Mouse (Mus musculus) layer of hippocampus, postnatal 36 days (tissue): ENCODE data around the gene Olfr419. TPM values are rescaled to one million over a fixed set of nuclear protein-coding genes. Genes with fewer than 3 reads are reported as not detected.

Experiments
- DNase-seq, 2 experiments: peaks; one replicate each; pipeline ENCODE4 v3.0.0; 2022
- total RNA-seq, 2 experiments: library from RNA; stranded (reverse); gene quantifications; 2 replicates each; pipeline ENCODE4 v1.2.3; 2021

Gene Olfr419
- not detected for total RNA-seq

DNA sequence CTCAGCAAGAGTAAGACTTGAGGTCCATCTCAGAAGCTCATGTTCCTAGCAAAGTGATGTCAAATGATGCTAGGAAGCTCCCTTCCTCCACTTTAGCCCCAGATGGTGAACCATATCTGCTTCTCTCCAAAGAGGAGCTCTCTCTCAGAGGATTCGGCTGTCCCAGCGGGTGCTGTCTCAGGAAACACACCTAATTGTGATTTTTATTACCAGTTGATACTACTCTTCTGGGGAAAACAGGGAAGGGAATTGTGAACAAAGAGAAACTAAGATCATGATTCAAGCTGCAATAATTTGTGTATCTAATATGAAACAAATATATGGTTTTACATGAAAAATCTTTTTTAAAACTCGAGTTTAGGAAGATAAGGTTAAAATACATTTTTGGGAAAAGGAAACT is at the start of gene Olfr419:
Olfr419 (minus strand) TSS at position 101 of the 400 bp plus-strand sequence.
- no peak for DNase-seq

DNA sequence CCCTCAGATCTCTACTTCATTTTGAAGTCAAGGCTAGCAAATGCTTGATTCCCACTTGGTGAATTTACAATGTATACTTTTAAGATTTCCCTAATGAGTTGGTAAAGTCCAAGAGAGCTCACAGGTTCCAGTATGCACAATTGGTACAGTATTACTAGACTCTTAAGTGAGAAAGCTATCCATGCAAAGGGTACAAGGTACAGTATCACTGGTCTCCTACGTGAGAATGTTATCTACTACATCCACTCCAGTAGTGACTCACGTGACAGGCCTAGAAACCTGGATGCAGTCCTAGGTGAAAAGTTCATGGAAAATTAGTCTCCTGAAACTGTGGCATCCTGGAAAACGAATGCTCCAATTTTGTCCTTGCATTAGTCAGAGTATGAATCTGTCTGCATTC is 18.8 kb upstream of the Olfr419 start:
- no peak for DNase-seq

DNA sequence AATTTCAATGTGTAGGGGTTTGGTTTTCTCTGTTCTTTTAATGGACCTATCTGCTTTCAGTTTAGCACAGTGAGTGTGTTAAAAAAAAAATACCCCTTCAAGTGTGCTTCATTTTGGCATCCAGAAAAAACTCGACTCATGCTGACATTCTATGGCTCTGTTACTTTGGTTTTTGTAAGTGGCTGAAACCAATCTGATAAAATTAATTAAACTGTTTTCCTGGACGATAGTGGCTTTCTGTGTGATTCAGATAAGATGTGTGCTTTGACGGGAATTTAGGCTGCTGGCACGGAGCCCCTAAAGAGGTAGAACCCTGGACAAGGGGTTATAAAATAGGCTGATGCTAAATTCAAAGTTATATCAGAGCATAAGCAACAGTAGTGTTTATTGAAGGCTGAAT is 17.3 kb upstream of the Olfr419 start:
- DNase-seq = no peak

DNA sequence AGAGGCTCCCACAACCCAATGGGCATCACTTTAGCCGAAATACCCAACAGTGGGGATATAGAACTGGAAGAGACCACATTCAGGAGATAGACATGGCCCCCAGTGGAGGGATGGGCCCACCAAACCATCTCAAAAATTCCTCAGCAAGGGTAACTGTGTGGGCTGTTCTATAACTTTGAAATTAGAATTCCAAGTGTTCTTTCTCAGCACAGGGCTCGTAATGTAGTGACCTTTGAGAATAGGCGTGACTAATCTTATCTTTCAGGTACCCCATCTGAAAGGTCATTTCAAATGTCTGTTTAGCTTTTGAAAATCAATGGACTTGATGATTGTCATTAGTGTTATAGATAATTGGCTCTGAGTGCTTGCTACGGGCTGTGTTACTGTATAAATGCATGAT is 16.0 kb upstream of the Olfr419 start:
- no peak for DNase-seq

DNA sequence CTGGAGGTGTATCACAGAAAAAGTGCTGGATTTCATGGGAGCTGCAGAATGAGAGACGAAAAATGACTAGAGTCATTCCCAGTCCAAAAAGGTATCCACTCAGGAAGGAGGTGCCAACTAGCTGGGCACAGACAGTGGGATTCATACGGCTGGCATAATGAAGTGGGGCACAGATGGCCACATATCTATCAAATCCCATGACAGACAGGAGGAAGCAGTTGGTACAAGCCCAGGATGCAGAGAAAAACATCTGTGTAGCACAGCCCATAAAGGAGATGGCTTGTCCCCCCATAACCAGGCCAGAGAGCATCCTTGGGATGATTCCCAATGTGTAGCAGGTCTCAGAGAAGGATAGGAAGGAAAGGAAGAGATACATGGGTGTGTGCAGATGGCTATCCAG is 1.5 kb downstream of the Olfr419 start:
- peak; percentile 3 to 4 for DNase-seq

DNA sequence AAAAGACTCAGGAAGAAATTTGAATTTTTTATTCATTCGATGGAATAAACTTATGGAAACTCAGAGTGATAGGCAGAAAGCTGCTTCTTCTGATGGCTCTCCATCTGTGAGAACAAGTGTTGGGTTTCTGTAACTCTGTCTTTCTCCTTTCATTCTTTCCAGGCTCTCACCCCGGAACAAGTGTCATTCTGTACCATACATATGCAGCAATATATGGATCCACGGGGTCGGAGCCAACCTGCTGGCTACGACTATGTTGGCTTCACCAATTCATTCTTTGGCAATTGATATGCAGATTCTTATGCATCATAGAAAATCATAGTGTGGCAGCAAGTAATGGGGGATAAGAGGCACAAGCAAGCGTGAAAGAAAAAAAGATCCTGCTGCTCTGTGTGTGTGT is 4.7 kb downstream of the Olfr419 start:
- DNase-seq = no peak

DNA sequence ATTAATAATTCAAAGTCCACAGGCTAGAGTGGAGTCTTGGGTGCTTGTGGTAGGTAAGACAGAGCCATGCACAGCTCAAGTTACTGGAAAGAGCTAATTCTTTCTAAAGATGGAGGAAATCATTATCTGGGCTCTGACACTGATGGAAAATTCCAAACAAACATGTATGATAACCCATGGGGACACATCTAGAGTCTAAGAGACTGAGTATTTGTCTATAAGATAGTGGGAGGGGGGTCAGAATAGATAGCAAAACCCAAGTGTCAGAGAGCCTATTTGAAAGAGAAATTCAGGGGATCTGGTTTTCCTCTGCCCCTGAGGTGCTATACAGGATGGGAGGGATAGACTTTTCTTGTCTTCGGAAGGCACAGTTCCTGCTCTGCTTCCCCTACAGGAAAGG is 5.8 kb downstream of the Olfr419 start:
- no peak for DNase-seq

DNA sequence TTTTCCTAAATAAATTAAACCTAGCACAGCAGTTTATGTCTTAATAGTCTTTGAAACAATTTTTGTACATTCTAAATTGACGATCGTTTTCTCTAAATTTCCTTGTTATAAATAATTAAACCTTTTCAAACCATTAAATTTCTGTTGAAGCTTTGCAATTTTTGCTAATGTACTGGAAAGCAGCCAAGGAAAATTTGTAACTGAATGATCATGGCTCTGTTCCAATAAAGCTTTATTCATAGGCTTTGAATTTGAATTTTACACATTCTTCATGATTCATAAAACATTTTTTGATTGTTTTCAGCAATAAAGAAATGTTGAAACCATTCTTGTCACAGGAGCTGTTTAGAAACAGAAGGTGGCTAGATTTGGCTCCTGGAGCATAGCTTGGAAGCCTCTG is 7.2 kb downstream of the Olfr419 start:
- no peak for DNase-seq

DNA sequence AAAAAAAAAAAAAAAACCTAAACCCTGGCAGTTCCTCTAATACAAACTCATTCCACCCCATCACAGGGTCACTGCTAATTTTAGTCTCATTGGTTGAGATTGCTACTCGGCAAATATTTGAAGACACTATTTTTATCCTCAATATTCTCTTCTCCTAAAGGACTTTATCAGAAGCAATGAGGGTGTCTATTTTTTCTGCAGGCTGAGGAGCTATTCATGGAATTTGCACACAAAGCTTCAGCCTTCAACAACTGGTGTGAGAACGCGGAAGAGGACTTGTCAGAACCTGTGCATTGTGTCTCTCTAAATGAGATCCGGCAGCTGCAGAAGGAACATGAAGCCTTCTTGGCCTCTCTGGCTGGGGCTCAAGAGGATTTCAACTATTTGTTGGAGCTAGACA is 11.9 kb downstream of the Olfr419 start:
- DNase-seq = no peak

DNA sequence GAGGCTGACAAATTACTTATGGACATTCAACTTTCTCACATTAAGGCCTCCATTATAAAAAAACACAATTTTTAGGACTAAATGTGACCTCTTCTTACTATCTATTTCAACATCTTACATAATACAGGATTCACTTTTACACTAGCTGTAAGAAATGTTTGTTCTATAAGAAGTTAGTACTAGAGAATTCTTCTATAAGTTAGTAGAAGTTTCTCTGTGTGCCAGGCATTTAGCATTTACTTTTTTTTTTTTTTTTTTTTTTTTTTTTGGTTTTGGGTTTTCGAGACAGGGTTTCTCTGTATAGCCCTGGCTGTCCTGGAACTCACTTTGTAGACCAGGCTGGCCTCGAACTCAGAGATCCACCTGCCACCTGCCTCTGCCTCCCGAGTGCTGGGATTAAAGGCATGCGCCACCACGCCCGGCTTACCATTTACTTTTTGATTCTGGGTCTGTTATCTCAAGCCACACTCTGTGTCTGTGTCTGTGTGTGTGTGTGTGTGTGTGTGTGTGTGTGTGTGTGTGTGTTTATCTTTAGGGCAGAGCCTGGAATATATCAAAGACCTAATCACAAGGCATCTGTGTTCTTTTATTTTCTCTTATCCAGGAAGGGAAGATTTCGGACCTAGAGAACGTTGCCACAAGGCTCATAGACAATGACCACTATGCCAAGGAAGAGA is 35.2 kb downstream of the Olfr419 start:
- no peak for DNase-seq

DNA sequence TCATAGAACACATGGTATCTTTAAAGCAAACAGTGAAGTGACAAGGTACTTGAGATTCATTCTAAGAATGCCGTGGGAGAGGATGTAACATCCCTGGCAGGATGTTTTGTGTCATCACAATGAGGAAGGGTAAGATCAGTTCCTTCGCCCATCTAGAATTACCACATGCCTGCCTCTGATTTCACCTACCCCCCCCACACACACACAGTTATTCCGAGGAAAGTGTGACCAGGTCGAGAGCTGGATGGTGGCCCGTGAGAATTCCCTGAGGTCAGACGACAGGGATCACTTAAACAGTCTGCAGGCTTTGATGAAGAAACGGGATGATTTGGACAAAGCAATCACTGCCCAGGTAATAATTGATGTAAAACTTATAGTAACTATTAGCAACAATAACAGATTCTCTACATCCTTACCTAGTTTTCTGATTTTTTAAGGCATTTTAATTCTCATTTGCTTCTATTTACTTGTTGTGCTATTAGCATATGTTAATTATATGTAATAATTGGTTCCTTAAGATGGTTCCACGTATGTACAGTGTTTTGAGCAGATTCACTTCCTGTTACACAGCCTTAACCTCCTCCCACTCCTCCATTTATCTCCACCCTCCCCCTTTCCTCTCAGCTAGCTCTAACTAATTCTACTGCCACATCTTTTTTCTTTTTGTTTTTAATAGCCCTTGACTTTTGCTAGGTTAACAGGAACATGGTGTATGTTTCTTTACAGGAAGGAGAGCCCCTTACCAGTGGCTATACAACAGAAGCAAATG is 36.4 kb downstream of the Olfr419 start:
- no peak for DNase-seq

DNA sequence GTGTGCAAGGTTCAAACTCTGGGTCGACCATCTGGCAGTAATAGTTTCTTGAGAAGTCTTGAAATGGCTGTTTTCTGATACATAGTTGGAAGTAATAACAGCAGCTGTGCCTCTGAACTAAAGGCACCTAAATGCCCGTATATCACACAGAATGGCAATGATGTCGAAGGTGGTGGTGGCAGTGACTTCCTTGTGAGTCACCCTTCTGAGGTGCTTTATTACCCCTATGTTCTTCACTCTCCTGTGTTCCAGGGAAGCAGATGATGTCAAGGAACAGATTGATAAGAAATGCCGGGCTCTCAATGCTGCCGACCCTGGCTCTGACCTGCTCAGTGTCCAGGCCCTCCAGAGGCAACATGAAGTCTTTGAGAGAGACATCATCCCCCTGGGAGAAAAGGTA is 39.6 kb downstream of the Olfr419 start:
- DNase-seq = no peak

DNA sequence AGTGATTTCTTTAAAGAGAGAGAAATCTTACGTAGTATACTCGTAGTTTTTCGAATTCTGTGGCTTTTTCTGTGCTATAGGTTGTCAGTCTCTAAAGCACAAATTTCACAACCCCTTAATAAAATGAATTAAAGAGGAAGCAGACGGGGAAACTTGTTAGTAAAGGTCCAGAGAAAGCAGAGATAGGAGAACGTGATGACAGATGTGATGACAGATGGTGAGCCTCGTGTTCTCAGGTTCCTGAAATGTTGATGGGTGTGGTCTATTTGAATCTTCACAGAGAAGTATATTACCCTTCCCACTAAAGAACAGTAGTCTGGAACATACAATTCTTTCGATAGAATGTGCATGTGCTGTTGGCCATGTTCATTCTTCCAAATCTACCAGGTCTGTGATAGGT is 47.2 kb downstream of the Olfr419 start:
- no peak for DNase-seq

Other genes starting within 250 kb of the Olfr419 start
- gene Ifi205, start 220.3 kb downstream of the Olfr419 start, total RNA-seq = not detected
- gene Olfr433, start 211.4 kb downstream of the Olfr419 start, total RNA-seq = not detected
- not detected for gene Olfr432, start 202.9 kb downstream of the Olfr419 start, total RNA-seq
- not detected for gene Olfr430, start 185.5 kb downstream of the Olfr419 start, total RNA-seq
- gene Olfr429, start 167.7 kb downstream of the Olfr419 start, total RNA-seq = not detected
- gene Olfr427, start 155.2 kb downstream of the Olfr419 start, total RNA-seq = not detected
- gene Olfr231, start 130.9 kb downstream of the Olfr419 start, total RNA-seq = not detected
- not detected for gene Olfr424, start 120.5 kb downstream of the Olfr419 start, total RNA-seq
- not detected for gene Olfr420, start 96.4 kb downstream of the Olfr419 start, total RNA-seq
- under 1 TPM; 0.05 to 0.07 TPM for gene Spta1, start 79.3 kb downstream of the Olfr419 start, total RNA-seq
- not detected for gene Mptx1, start 78.5 kb upstream of the Olfr419 start, total RNA-seq
- gene Olfr417, start 113.1 kb upstream of the Olfr419 start, total RNA-seq = not detected
- gene Olfr248, start 139.0 kb upstream of the Olfr419 start, total RNA-seq = not detected
- not detected for gene Olfr414, start 172.0 kb upstream of the Olfr419 start, total RNA-seq
- not detected for gene Olfr220, start 190.0 kb upstream of the Olfr419 start, total RNA-seq
- 10 to 100 TPM; 69.2 to 73.0 TPM for gene Fmn2, start 249.8 kb upstream of the Olfr419 start, total RNA-seq